In genomic region chr2:103218323-103218722, GRCm38 (mm10) we compare ENCODE assay signal across 27 mouse cellular contexts.
DNase-seq lines count a peak whose midpoint lies in the region; ATAC-seq lines count a peak whose summit lies in the region.
"Had no signal": no experiment of that assay in that cellular context is flagged by ENCODE, and none has a peak within 500 bp of the region (broad histone marks: within the 10 kb centered on the region; RNA-seq: fewer than 3 reads in every experiment).

No protein-coding gene starts in this region.

- no peaks in the 10 kb centered on the region for H3K9me3 ChIP-seq in forebrain, embryonic 15.5 days
- H3K9me3 ChIP-seq in forebrain, embryonic 11.5 days (ENCODE audit: control insufficient read depth, low read length) = no peaks in the 10 kb centered on the region
- H3K9me3 ChIP-seq in forebrain, embryonic 16.5 days (ENCODE audit: control insufficient read depth, low read length) = no peaks in the 10 kb centered on the region
- H3K9me3 ChIP-seq: embryonic facial prominence, embryonic 10.5 days; embryonic facial prominence, embryonic 13.5 days; hindbrain, embryonic 13.5 days had no signal

- H3K27ac ChIP-seq in forebrain, embryonic 15.5 days (replicated peaks) = no peak overlapping the region
- no peak overlapping the region for H3K27ac ChIP-seq in forebrain, embryonic 11.5 days (ENCODE audit: low read depth, low read length)
- H3K27ac ChIP-seq in forebrain, embryonic 16.5 days (ENCODE audit: low read length) = no peak overlapping the region
- H3K27ac ChIP-seq: embryonic facial prominence, embryonic 10.5 days; embryonic facial prominence, embryonic 13.5 days; gastrocnemius, adult 2 months; hindbrain, embryonic 13.5 days had no signal

- H3K27me3 ChIP-seq in forebrain, embryonic 15.5 days = no peaks in the 10 kb centered on the region
- H3K27me3 ChIP-seq in forebrain, embryonic 11.5 days (ENCODE audit: control insufficient read depth, insufficient read depth, low read length) = no peaks in the 10 kb centered on the region
- no peaks in the 10 kb centered on the region for H3K27me3 ChIP-seq in forebrain, embryonic 16.5 days (replicated peaks; ENCODE audit: control insufficient read depth, insufficient read depth, low read length)
- H3K27me3 ChIP-seq: embryonic facial prominence, embryonic 13.5 days; hindbrain, embryonic 13.5 days had no signal

- H3K4me2 ChIP-seq in forebrain, embryonic 15.5 days (replicated peaks) = no peak overlapping the region
- H3K4me2 ChIP-seq in forebrain, embryonic 11.5 days (ENCODE audit: low read depth, low read length, severe bottlenecking) = no peak overlapping the region
- H3K4me2 ChIP-seq in forebrain, embryonic 16.5 days (ENCODE audit: low read length) = no peak overlapping the region
- H3K4me2 ChIP-seq: embryonic facial prominence, embryonic 13.5 days; heart, embryonic 11.5 days; hindbrain, embryonic 13.5 days had no signal

- WGBS in forebrain, embryonic 15.5 days = 51% methylated on average over 4 of the region's 4 CpGs
- WGBS in forebrain, embryonic 11.5 days = 89% methylated on average over 4 of the region's 4 CpGs
- 39% methylated on average over 4 of the region's 4 CpGs for WGBS in forebrain, embryonic 16.5 days

- 0 out of 2 replicates have a peak, but pooled peaks have one; percentile 16 for ATAC-seq in forebrain, embryonic 15.5 days (replicated peaks)
- ATAC-seq in forebrain, embryonic 11.5 days (replicated peaks; ENCODE audit: low FRiP score) = no peak
- peak; percentile 61 for ATAC-seq in forebrain, embryonic 16.5 days
- ATAC-seq: activated CD4-positive, CD25-positive, alpha-beta regulatory T cell, adult 4 months; CD4-positive, CD25-positive, alpha-beta regulatory T cell, adult 4 months; hindbrain, embryonic 16.5 days; inflammation-experienced regulatory T-cells, adult 6 months; intestine, embryonic 16.5 days had no signal

- no peak for DNase-seq in forebrain, embryonic 11.5 days (ENCODE audit: low spot score)
- DNase-seq in brain, adult 2 months (ENCODE audit: low read depth, low spot score) = peak; percentile 19
- DNase-seq in lung, postnatal 10 days = no peak
- no peak for DNase-seq in kidney, postnatal 4 days
- DNase-seq: adrenal gland, adult 8-10 months; adrenal gland, postnatal 25 days; cerebellum, adult 11 months; cerebellum, adult 2 months; cerebellum, adult 9-11 months; cerebellum, postnatal 36 days; embryo, embryonic 11 days; gastrocnemius, adult 2 months; gastrocnemius, postnatal 14 days; heart, adult 11 months; kidney, adult 18-20 months had no signal

- no peak overlapping the region for H3K4me3 ChIP-seq in forebrain, embryonic 15.5 days
- no peak overlapping the region for H3K4me3 ChIP-seq in forebrain, embryonic 11.5 days (ENCODE audit: low read depth, low read length)
- no peak overlapping the region for H3K4me3 ChIP-seq in forebrain, embryonic 16.5 days (replicated peaks; ENCODE audit: low read length)
- H3K4me3 ChIP-seq: embryonic facial prominence, embryonic 10.5 days; embryonic facial prominence, embryonic 13.5 days; erythroblast, embryonic 14.5 days; gastrocnemius, adult 2 months; hindbrain, embryonic 13.5 days had no signal

- no peaks in the 10 kb centered on the region for H3K36me3 ChIP-seq in forebrain, embryonic 15.5 days
- no peaks in the 10 kb centered on the region for H3K36me3 ChIP-seq in forebrain, embryonic 11.5 days (ENCODE audit: control insufficient read depth, insufficient read depth, low read length)
- H3K36me3 ChIP-seq in forebrain, embryonic 16.5 days (ENCODE audit: control insufficient read depth, insufficient read depth) = no peaks in the 10 kb centered on the region
- H3K36me3 ChIP-seq: embryonic facial prominence, embryonic 10.5 days; embryonic facial prominence, embryonic 13.5 days; hindbrain, embryonic 13.5 days had no signal

- 0 out of 2 replicates have a peak, but pooled peaks cover 8% of the 10 kb centered on the region for H3K4me1 ChIP-seq in forebrain, embryonic 15.5 days
- no peaks in the 10 kb centered on the region for H3K4me1 ChIP-seq in forebrain, embryonic 11.5 days (replicated peaks; ENCODE audit: control insufficient read depth, insufficient read depth, low read length)
- no peaks in the 10 kb centered on the region for H3K4me1 ChIP-seq in forebrain, embryonic 16.5 days (replicated peaks; ENCODE audit: control insufficient read depth, insufficient read depth, low read length)
- H3K4me1 ChIP-seq: embryonic facial prominence, embryonic 13.5 days; hindbrain, embryonic 13.5 days had no signal

- H3K9ac ChIP-seq in forebrain, embryonic 15.5 days (replicated peaks) = no peak overlapping the region
- no peak overlapping the region for H3K9ac ChIP-seq in forebrain, embryonic 11.5 days (ENCODE audit: low read length)
- no peak overlapping the region for H3K9ac ChIP-seq in forebrain, embryonic 16.5 days (replicated peaks; ENCODE audit: low read depth, low read length)
- H3K9ac ChIP-seq: embryonic facial prominence, embryonic 13.5 days; hindbrain, embryonic 13.5 days had no signal
